Mouse (Mus musculus): Measurements from ENCODE around the gene Adamts13. TPM values are rescaled to one million over a fixed set of nuclear protein-coding genes. Genes with fewer than 3 reads are reported as not detected.

Gene Adamts13
- polyA plus RNA-seq, 1 experiment from 2014 or later: 0.28 TPM

DNA sequence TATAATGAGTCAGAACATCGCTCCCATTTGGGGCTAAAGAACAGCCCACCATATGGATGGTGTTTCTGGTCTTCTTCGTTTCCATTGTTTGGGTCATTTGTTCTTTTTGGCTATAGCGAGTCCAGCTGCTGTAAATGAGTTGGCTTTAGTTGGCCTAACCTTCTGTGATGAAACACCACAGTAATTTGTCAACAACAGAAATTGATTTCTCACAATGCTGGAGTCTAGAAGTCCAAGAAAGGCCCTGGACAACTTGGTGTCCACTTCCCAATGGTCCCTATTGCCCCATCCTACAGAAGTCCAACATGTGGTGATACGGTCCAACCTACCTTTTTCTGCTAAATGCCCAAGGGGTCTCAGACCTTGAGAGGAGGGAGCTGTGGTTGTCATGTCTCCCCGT, 11.4 kb downstream of the Adamts13 start:
- 79% methylated on average over 5 of the region's 5 CpGs for WGBS
- Histone ChIP-seq H3K4me3 (replicated peaks) (no peak overlapping the region), H3K27me3 (replicated peaks) (no peaks in the 10 kb centered on the region), H3K9me3 (no peaks in the 10 kb centered on the region), H3K36me3 (no peaks in the 10 kb centered on the region), H3K4me1 (replicated peaks) (no peaks in the 10 kb centered on the region), H3K27ac (no peak overlapping the region), H3K9ac (no peak overlapping the region), H3K4me2 (replicated peaks) (no peak overlapping the region)
- no peak for ATAC-seq

DNA sequence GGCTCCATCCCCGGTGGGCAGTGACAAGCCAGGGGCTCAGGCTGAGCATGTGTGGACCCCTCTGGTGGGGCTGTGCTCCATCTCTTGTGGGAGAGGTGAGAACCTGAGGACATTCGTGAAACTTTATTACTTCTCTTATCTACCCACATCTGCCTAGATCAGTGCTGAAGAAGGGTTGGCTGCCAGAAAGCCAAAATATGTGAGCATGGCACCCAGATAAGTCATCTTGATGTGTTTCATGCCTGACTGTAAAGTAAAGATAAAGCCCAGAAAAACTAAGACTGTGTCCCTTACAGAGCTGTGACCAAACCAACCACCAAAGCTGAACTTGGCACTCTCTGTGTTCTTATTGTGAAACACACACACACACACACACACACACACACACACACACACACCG, 20.7 kb downstream of the Adamts13 start:
- Histone ChIP-seq H3K4me1 (replicated peaks) (no peaks in the 10 kb centered on the region), H3K27me3 (replicated peaks) (no peaks in the 10 kb centered on the region), H3K4me3 (replicated peaks) (no peak overlapping the region), H3K9me3 (no peaks in the 10 kb centered on the region), H3K9ac (no peak overlapping the region), H3K4me2 (replicated peaks) (no peak overlapping the region), H3K36me3 (no peaks in the 10 kb centered on the region), H3K27ac (no peak overlapping the region)
- no peak for ATAC-seq
- WGBS: 66% methylated on average over 3 of the region's 3 CpGs

DNA sequence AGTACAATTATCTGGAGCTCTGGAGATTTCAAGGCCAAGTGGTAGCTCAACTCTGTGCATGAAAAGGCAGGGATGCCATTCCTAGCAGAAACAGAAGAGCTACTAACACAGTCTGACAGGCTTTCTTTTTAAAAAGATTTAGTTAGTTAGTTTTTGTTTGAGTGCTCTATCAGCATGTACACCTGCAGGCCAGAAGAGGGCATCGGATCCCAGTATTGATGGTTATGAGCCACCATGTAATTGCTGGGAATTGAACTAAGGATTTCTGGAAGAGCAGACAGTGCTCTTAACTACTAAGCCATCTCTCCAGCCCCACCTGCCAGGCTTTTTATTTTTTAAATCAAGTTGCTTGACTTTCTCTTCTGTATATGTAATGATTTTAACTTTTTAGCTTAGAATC, 24.3 kb downstream of the Adamts13 start:
- Histone ChIP-seq H3K27ac (no peak overlapping the region), H3K36me3 (no peaks in the 10 kb centered on the region), H3K27me3 (replicated peaks) (no peaks in the 10 kb centered on the region), H3K9me3 (no peaks in the 10 kb centered on the region), H3K4me3 (replicated peaks) (no peak overlapping the region), H3K9ac (no peak overlapping the region), H3K4me2 (replicated peaks) (no peak overlapping the region), H3K4me1 (replicated peaks) (no peaks in the 10 kb centered on the region)
- no peak for ATAC-seq
- 76% methylated on average over 1 of the region's 1 CpGs for WGBS

DNA sequence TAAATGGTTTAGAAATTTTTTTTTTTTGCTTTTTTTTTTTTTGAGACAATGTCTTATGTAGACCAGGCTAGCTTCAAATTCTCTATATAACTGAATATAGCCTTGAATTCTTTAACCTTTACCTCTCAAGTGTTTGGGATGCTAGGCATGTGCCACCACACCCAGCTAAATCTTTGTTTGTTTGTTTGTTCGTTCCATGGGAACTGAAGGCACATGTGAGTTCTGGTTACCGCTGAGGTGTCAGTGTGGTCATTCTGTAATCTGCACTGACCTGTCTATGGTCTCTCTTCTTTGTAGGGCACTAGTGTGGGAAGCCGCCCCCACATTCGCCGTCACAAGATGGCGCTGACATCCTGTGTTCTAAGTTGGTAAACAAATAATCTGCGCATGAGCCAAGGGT, 24.8 kb downstream of the Adamts13 start:
- no peak for ATAC-seq
- 94% methylated on average over 7 of the region's 7 CpGs for WGBS
- H3K9me3 ChIP-seq: no peaks in the 10 kb centered on the region

DNA sequence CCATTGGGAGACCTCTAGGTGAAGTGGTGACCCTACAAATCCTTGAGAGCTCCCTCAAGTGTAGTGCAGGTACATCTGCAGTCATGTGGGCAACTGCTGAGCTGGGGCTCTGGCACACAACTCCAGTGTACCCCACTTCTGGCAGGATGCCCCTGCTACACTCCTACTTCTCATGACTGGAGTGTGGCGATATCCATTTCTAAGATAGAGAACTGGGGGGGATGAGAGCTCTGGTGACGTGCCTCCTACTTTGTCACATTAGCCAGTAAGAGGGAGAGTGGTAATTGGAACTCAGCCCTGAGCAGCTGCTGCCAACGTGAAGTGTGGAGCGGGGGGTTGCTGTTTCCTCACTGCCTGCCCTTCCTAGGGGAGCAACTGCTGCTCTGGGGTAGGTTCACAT, 33.0 kb downstream of the Adamts13 start:
- WGBS: 73% methylated on average over 4 of the region's 4 CpGs
- Histone ChIP-seq H3K4me2 (replicated peaks) (no peak overlapping the region), H3K9ac (no peak overlapping the region), H3K4me3 (replicated peaks) (no peak overlapping the region), H3K27ac (no peak overlapping the region), H3K4me1 (replicated peaks) (peaks cover 14% of the 10 kb centered on the region), H3K36me3 (no peaks in the 10 kb centered on the region), H3K27me3 (replicated peaks) (no peaks in the 10 kb centered on the region), H3K9me3 (no peaks in the 10 kb centered on the region)
- ATAC-seq: no peak

More for the DNA sequence above, 24.8 kb downstream of the Adamts13 start:
- Histone ChIP-seq H3K4me1 (replicated peaks) (no peaks in the 10 kb centered on the region), H3K4me2 (replicated peaks) (no peak overlapping the region), H3K9ac (no peak overlapping the region), H3K27ac (no peak overlapping the region), H3K27me3 (replicated peaks) (no peaks in the 10 kb centered on the region), H3K36me3 (no peaks in the 10 kb centered on the region), H3K4me3 (replicated peaks) (no peak overlapping the region)

- Histone ChIP-seq H3K27me3 (replicated peaks) (no peaks in the 10 kb centered on the region), H3K36me3 (no peaks in the 10 kb centered on the region), H3K4me2 (replicated peaks) (no peak overlapping the region), H3K4me1 (replicated peaks) (peaks cover 14% of the 10 kb centered on the region), H3K4me3 (replicated peaks) (no peak overlapping the region), H3K9me3 (no peaks in the 10 kb centered on the region), H3K9ac (no peak overlapping the region), H3K27ac (no peak overlapping the region)
- ATAC-seq: no peak
- WGBS: 64% methylated on average over 7 of the region's 7 CpGs
Observed at GRCm38 (mm10) chr2:27007701-27008100, 34.5 kb downstream of the Adamts13 start.

DNA sequence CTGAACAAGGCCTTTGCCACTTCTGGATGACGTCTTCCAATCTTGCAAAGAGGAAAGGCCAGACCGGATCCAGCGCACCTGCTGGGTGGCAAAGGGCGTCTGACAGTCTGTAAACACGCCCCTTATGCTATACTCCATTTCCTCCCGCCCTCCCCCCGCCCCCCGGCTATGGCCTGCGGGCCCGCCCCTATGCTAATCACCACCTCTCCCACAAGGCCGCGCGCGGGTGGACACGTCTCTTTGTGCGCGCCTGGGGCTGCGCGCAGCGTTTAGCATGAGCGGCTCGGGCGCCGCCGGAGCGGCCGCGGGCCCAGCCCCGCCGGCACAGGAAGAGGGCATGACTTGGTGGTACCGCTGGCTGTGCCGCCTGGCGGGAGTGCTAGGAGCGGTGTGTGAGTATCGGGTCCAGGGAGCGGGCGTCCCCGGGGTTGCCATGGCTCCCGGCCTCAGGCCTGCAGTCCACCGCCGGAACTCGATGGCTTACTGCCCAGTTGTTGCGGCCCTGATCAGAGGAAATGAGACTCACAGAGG, 36.6 kb downstream of the Adamts13 start, which contains the start of gene Cacfd1:
Cacfd1 (plus strand) TSS at position 213 of the 531 bp plus-strand sequence.
- H3K27ac ChIP-seq: peak within 1 kb of the TSS; percentile 83
- H3K9ac ChIP-seq: peak within 1 kb of the TSS; percentile 90
- ATAC-seq: peak; percentile 99
- peak within 1 kb of the TSS; percentile 69 for H3K4me3 ChIP-seq (replicated peaks)
- peaks cover 14% of the 10 kb centered on the region for H3K4me1 ChIP-seq (replicated peaks)
- H3K36me3 ChIP-seq: peaks cover 10% of the 10 kb centered on the region; the same call in 1 of the 2 replicates
- WGBS: under 1% methylated on average over 43 of the region's 43 CpGs
- no peaks in the 10 kb centered on the region for H3K9me3 ChIP-seq
- H3K27me3 ChIP-seq (replicated peaks): no peaks in the 10 kb centered on the region
- H3K4me2 ChIP-seq (replicated peaks): peak within 1 kb of the TSS; percentile 84

- H3K4me1 ChIP-seq (replicated peaks): no peaks in the 10 kb centered on the region
- H3K4me3 ChIP-seq (replicated peaks): no peak overlapping the region
- H3K9me3 ChIP-seq: no peaks in the 10 kb centered on the region
- ATAC-seq: 0 out of 2 replicates have a peak, but pooled peaks have one; percentile 60
- H3K4me2 ChIP-seq (replicated peaks): no peak overlapping the region
- WGBS: 49% methylated on average over 5 of the region's 5 CpGs
- no peaks in the 10 kb centered on the region for H3K27me3 ChIP-seq (replicated peaks)
- H3K36me3 ChIP-seq: peaks cover 41% of the 10 kb centered on the region
- H3K27ac ChIP-seq: no peak overlapping the region
- no peak overlapping the region for H3K9ac ChIP-seq
Observed at GRCm38 (mm10) chr2:27017802-27018201, 44.6 kb downstream of the Adamts13 start.

DNA sequence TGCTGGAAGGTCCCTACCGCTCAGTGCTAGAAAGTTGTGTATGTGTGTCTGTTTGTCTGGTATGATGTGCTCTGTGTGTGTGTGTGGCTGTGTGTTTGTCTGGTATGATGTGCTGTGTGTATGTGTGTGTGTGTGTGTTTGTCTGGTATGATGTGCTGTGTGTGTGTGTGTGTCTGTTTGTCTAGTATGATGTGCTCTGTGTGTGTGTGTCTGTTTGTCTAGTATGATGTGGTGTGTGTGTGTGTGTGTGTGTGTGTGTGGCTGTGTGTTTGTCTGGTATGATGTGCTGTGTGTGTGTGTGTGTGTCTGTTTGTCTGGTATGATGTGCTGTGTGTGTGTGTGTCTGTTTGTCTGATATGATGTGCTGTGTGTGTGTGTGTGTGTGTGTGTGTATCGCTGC, 46.3 kb downstream of the Adamts13 start:
- no peak overlapping the region for H3K4me2 ChIP-seq (replicated peaks)
- H3K27me3 ChIP-seq (replicated peaks): no peaks in the 10 kb centered on the region
- H3K9ac ChIP-seq: no peak overlapping the region
- no peak overlapping the region for H3K27ac ChIP-seq
- no peak for ATAC-seq
- no peaks in the 10 kb centered on the region for H3K4me1 ChIP-seq (replicated peaks)
- H3K4me3 ChIP-seq (replicated peaks): no peak overlapping the region
- WGBS: 92% methylated on average over 2 of the region's 2 CpGs
- H3K9me3 ChIP-seq: no peaks in the 10 kb centered on the region
- peaks cover 33% of the 10 kb centered on the region for H3K36me3 ChIP-seq

- Histone ChIP-seq H3K4me2 (replicated peaks) (no peak overlapping the region), H3K4me1 (replicated peaks) (no peaks in the 10 kb centered on the region), H3K9ac (no peak overlapping the region), H3K9me3 (no peaks in the 10 kb centered on the region), H3K36me3 (peaks cover 17% of the 10 kb centered on the region), H3K27me3 (replicated peaks) (no peaks in the 10 kb centered on the region), H3K27ac (no peak overlapping the region), H3K4me3 (replicated peaks) (no peak overlapping the region)
- 96% methylated on average over 1 of the region's 1 CpGs for WGBS
- ATAC-seq: no peak
Observed at GRCm38 (mm10) chr2:27021103-27021502, 47.9 kb downstream of the Adamts13 start.

GRCm38 (mm10) chr2:27022612-27023011, 49.4 kb downstream of the Adamts13 start:
- Histone ChIP-seq H3K4me2 (replicated peaks) (no peak overlapping the region), H3K27me3 (replicated peaks) (no peaks in the 10 kb centered on the region), H3K4me3 (replicated peaks) (no peak overlapping the region), H3K4me1 (replicated peaks) (no peaks in the 10 kb centered on the region), H3K9me3 (no peaks in the 10 kb centered on the region), H3K9ac (no peak overlapping the region), H3K27ac (no peak overlapping the region), H3K36me3 (peaks cover 10% of the 10 kb centered on the region)
- WGBS: 80% methylated on average over 6 of the region's 6 CpGs
- no peak; the same call in 1 of the 2 replicates for ATAC-seq

GRCm38 (mm10) chr2:27024136-27024535, 50.9 kb downstream of the Adamts13 start:
- no peak for ATAC-seq
- H3K9me3 ChIP-seq: no peaks in the 10 kb centered on the region
- 75% methylated on average over 14 of the region's 14 CpGs for WGBS
- no peak overlapping the region; the same call in 1 of the 2 replicates for H3K9ac ChIP-seq
- H3K4me1 ChIP-seq (replicated peaks): peaks cover 5% of the 10 kb centered on the region
- no peak overlapping the region for H3K4me3 ChIP-seq (replicated peaks)
- H3K36me3 ChIP-seq: peaks cover 2% of the 10 kb centered on the region; the same call in 1 of the 2 replicates
- no peak overlapping the region for H3K4me2 ChIP-seq (replicated peaks)
- no peak overlapping the region for H3K27ac ChIP-seq
- H3K27me3 ChIP-seq (replicated peaks): peaks cover 3% of the 10 kb centered on the region; the same call in 1 of the 2 replicates

- no peak for ATAC-seq
- WGBS: 83% methylated on average over 3 of the region's 3 CpGs
Observed at GRCm38 (mm10) chr2:27025545-27025944, 52.3 kb downstream of the Adamts13 start.

More at GRCm38 (mm10) chr2:27025545-27025944, 52.3 kb downstream of the Adamts13 start:
- H3K36me3 ChIP-seq: no peaks in the 10 kb centered on the region
- no peak overlapping the region for H3K27ac ChIP-seq
- no peak overlapping the region for H3K4me2 ChIP-seq (replicated peaks)
- H3K4me1 ChIP-seq (replicated peaks): peaks cover 5% of the 10 kb centered on the region
- no peak overlapping the region for H3K9ac ChIP-seq
- no peak overlapping the region for H3K4me3 ChIP-seq (replicated peaks)
- peaks cover 6% of the 10 kb centered on the region; the same call in 1 of the 2 replicates for H3K27me3 ChIP-seq (replicated peaks)
- H3K9me3 ChIP-seq: no peaks in the 10 kb centered on the region
